Mouse (Mus musculus) layer of hippocampus, postnatal 10 days (tissue): ENCODE measurements around the gene Magi3. TPM values are rescaled to one million over a fixed set of nuclear protein-coding genes. Genes with fewer than 3 reads are reported as not detected.

ENCODE experiments used
- DNase-seq, 2 experiments: peaks; one replicate each; pipeline ENCODE4 v3.0.0; 2021; ENCODE audit warnings: low spot score in 2 of 2
- total RNA-seq, 2 experiments: library from RNA; stranded (reverse); gene quantifications; 2 replicates each; pipeline ENCODE4 v1.2.3; 2021

Magi3 gene
- total RNA-seq, 2 experiments from 2014 or later: 25.1 to 26.2 TPM

DNA sequence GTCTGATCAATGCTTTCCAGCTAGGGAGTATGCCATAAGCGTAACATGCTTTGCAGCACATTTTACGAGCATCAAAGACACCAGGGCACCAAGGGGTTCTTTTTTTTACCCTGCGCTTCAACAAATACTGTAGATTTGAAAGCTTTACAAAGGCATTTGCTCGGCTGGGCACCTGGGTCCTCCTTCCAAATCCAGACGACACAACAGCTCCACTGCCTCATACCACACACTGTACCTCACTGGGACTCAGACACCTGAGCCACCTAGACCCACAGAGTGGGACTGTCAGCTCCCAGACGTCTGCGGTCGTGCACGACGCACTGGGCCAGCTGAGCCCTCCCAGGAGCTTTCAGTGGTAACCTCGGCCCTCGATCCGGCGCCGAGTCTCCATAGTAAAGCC lies 1.2 kb downstream of the Magi3 start:
- peak; percentile 20 to 23 for DNase-seq

DNA sequence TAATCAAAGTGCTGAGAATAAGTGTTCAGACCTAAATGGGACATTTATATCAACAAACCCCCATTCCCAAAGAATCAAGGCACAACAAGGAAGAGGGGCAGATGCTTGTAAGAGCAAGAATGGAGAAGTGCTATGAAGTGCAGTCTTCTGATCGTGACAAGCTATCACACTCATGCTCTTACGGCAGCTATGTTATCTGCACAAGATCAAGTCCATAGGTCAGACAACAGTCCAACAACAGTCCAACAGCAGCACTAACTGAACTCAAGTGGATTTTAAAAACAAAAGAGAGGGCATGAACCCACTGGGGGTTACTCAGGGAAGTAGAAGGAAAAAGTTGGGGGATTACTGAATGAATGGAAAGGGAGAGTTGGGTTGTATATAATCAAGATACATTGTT lies 30.4 kb downstream of the Magi3 start:
- DNase-seq: no peak

DNA sequence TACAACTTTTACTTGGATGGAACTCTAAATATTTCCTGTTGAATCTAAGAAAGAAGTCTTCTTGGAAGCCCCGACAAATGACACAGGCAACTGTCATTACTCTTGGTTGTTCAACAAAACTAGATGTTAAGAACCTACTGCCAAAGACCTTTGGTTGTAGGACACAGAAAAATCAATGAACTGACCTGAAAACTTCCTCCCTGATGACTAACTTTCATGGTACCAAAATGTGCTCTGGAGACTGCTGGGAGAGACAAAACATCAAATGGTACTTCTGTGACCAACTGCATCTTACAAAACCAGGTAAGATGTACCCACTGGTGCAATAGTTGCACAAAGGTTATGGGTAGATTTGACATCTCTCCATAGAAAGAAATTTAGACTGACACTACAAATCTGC lies 30.9 kb downstream of the Magi3 start:
- DNase-seq: no peak

DNA sequence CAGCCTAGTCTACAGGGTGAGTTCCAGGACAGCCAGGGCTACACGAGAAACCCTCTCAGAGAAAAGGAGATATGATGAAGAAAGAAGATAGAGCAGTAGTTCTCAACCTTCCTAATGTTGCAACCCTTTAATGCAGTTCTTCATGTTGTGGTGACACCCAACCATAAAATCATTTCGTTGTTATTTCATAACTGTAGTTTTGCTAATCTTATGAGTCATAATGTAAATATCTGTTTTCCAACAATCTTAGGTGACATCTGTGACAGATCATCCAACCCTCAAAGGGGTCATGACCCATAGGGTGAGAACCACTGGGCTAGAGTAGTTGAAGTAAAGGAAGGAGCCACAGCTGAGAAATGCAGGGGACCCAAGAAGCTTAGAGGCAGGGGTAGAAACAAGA lies 35.9 kb downstream of the Magi3 start:
- DNase-seq: no peak

DNA sequence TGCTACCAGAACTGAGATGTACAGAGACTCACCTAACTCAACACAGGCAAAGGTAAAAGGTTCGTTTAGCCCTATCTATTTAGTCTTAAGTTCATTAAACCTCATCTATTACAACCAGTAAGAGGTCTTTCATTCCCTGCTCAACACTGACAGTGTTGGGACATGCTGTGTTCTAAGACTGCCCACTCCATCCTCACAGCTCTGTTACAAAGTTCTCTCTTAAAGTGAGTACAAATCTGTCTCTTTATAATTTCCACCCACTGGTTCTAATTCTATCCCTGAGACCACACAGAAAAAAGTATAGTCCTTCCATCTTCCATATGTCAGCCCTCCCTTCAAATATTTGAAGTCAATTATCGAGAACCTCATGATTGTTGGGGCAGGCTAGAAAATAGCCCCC lies 36.5 kb downstream of the Magi3 start:
- DNase-seq: no peak

DNA sequence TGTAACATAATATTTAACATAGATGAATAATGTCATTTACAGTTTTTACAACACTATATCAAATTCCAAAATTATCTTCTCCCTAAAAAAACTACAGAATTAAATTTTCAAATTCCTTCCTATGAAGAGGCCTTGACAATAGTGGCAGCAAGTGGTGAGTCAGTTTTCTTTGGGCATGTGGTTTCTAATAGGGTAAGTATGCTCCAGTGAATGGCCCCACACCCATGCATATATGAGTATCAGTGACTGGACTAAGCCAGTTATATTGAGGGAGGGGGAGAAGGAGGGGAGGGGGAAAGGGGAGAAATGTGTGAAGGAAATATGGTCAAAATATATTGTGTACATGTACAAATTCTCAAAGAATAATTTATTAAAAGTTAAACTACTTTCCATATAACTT lies 37.5 kb downstream of the Magi3 start:
- no peak for DNase-seq

DNA sequence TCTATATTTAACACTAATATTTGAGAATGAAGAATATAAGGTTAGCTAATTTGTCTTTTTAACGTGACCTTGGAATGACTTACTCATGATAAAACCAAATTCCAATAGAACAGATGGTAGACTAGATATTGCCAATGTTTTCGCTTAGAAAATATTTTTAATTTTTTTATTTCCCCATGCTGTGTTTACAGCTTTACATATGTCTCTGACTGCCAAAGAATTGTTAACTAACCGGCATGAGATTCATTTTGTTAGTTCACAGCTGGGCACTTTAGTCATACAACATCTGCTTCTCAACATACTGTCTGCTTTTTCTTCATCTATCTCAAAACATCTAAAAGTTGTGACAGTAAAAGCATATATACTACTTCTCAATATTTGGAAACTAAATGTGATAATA lies 58.8 kb downstream of the Magi3 start:
- DNase-seq: no peak

DNA sequence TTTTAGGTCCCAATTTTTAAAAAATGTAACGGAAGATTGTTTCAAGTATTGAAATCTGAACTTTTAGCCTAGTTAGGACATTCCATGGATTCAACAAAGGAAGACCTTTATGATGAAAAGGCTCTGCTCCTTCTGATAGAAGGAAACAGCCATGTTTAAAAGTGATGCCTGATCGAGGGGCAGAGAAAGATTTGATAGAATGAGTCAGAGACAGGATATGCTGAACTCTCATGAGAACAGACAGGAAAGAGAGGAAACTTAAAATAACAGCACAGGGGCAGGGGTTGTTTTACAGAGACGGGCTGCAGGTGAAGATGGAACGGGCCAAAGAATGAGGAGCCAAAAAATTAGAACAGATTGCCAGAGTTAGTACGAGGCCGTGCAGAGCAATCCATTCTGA lies 59.6 kb downstream of the Magi3 start:
- DNase-seq: no peak

DNA sequence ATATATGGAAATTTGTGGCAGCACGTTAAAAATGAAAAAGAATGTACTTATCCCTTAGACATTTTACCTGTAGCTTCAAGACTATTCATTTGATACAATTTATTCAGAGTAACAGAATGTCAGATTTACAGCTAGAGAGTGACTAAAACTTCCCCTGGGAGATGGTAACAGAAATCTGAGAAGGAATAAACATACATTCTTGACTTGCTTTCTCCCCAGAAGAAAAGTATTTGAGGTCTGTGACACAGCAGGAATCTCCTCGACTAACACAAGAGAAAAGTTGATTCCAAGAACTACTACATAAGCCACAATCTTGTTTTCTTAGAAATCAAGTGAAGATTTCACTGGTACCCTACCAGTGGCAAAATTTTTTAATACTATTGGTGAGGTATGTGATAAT lies 70.0 kb downstream of the Magi3 start:
- no peak for DNase-seq

DNA sequence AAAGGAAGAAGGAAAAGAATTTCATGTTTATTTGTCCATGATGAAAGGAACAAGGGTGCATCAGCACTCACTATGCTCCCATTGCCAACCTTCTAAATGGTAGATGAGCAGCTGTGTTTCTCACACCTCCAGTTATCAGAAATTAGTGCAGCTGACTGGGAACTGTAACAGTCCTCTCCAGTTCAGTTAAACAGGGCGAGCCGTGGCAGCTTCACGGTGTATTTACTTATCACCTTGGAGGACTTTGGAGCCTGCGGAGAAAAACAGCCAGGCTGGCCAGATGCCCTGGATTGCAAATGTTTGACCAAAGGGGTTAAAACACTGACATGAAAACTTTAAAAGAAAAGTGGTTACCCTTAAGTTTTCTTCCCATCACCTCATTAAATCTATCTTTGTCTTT lies 77.8 kb downstream of the Magi3 start:
- DNase-seq: no peak

DNA sequence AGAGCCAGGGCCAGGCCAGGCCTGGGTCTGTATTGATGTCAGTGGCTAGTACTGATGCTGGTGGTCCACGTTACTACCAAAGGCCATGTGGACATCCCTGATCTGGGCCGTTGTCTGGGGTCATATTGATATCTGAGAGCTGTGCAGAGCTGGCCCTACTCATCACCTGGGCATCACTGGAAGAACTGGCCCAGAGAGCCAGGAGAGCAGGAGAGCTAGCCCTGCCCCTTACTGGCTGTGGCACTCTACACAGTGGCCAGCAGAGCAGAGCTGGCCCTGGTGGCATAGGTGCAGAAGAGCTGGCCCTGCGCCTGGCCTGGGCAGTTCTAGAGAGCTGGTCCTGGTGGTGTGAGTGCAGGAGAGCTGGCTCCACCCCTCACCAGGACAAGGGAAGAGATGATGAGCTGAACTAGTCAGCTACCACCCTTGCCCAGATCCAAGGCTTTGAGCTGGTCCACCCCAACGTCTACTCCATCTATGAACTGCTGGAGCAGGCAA lies 81.2 kb downstream of the Magi3 start:
- no peak for DNase-seq

DNA sequence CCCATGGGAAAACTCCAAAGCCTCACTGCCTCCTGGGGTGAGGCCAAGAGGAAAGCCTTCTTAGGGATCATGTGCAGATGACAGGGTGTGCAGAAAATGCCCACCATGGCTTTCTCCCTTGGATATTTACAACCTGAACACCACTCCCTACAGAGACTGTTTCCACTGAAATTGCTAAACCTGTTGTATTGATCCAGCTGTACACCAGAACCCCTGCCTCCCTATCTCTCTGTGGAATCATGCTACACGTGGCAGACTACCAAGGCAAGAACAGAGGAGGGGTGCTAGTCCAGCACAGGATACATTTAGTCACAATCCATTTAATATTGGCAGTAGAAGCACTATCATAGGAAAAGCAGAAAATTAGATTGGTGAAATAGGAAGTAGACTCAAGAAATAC lies 94.5 kb downstream of the Magi3 start:
- DNase-seq: no peak

DNA sequence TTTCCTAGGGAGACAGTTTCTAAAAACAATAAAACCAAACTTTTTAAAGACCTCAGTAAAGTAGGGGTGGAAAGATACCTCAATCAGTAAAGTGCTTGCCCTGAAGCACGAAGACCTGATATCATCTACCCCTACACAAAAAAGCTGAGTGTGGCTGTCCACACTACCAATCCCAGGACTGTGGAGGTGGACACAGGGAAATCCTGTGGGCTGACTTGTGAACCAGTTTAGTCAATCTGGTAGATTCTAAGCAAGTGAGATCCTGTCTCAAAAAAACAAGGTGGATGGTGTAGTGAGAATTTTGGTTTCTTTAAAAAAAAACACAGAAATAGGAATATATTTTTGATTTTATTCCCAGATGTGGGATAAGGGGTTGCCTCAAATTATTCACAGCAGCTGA lies 96.3 kb downstream of the Magi3 start:
- no peak for DNase-seq

DNA sequence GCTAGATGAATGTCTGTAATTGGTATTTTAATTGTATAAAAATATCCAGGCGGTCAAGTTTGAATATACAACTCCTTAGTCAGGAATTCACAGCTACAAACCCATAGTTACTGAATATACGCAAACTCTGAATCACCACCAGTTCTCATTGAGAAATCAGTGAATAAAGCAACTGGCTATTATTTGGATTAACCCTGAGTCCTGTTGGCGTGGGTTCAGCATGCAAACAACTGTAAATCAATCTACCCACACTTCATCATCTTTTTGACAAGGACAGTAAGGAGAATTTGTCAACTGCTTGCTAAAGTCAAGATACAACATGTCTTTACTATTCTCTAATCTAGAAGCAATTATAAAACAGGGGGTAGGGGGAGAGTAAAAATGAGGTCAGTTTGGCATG lies 110.7 kb downstream of the Magi3 start:
- no peak for DNase-seq

DNA sequence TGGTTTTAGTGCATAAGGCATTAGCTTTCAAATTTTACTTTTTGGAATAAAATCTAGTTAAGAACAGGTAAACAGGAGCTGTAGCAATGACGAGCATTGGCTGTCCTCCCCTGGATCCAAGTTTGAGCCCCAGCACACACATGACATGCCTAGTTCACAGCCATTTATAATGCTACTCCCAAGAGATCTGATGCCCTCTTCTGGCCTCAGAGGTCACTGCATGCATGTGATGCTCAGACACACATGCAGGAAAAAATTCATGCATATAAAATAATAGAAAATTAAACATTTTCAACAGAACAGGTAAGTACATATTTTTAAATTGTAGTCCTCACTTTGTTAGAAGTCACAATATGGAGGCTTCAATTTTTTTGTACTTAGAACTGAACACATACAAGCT lies 115.2 kb downstream of the Magi3 start:
- DNase-seq: peak; percentile 59 to 62

DNA sequence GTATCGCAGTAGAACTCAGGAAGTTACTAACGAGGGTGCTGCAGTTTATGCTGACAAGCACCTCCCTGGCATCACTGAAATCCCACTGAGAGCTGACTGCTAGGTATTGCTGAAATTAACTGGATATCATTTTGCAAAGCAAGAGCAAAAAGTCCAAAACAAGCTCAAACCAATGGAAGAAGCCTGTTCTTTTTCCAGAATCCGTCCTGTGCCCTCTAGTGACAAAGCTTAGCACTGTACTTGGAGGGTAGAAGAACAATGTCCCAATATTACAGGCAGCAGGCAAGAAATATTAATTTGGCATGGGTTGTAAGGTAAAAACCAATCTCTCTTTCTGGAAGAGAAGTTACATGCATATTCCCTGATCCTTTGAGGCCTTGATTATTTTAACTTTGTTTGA lies 118.5 kb downstream of the Magi3 start:
- DNase-seq: peak in 1 of 2 experiments; percentile 16

DNA sequence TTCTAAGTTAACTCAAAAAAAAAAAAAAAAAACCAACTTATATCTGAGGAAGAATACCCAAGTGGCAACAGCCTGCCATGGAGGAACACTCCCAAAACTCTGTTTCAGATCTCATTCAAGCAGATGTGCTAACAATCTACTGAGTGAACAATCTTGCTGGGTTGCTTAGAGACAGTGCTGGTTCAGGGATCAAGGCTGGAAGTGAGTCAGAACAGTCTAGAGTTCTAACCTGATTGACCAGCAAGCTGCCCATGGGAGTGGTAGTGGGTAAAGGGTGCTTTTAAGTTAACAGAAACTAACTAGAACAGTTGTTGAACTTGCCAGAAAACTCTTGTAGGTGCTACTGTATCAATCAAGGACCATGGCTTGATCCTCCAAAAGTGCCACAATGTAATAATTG lies 118.9 kb downstream of the Magi3 start:
- DNase-seq: no peak

DNA sequence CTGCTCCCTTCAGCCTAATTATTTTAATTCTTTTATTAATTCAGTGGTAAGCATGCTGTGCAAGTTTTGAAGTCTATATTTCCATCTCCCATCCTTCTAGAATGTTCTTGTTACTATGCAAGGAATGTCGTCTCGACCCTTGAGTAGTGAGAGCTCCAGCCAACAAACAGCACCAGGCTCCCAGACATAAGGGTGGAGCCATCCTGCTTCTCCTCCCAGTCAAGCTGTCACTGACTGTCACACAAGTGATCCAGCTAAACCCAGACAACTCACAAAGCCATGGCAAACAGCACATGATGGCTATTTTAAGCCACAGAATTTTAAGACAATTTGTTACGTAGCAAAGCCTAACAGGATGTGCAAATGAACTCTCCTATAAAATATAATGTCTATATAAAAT lies 124.2 kb downstream of the Magi3 start:
- DNase-seq: no peak

DNA sequence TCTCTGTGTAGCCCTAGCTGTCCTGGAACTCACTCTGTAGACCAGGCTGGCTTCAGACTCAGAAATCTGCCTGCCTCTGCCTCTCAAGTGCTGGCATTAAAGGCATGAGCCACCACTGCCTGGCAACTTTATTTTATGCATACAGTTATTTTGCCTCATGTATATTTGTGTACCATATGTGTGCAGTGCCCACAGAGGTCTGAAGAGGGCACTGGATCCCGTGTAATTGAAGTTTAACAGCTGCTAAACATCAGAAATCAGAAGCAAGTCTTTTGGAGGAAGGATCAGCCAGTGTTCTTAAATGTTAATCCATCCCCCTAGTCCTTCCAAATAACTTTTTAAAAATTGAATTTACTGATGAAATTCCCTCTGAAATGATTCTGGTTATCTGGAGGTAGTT lies 125.5 kb downstream of the Magi3 start:
- DNase-seq: no peak

DNA sequence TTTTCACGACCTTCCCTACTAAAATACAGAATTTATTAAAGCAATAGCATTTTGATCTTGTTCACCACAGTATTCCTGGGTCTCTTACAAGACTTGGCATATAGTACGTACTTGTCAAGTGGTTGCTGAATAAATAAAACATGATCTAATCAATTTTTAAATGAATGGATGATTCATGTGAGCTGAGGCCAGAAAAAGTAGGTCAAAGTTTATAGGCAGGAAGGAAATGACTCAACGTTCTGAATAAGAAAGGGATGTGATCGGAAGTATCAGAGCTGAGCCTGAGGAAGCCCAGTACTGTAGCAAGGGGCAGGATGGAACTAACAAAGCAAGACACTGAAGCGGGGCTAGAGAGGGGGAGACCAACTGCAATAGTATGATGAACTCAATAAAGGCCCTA lies 127.4 kb downstream of the Magi3 start:
- no peak for DNase-seq

DNA sequence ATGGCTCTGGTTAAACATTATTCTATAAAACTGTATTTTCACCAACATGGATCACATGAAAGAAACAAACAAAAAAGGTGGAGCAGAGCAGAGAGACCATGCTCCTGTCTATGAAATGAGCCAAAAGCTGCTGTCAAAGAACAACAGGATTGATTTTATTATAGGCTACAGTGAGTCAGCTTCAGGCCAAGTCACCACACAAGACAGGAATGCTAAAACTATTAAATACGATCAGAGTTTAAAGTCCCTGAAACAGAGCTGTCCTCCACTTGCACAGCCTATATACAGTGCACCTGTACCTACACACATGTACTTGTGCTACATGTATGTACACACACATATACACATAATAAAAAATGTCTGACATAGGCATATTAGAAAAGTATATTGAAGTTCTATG lies 138.1 kb downstream of the Magi3 start:
- DNase-seq: no peak

DNA sequence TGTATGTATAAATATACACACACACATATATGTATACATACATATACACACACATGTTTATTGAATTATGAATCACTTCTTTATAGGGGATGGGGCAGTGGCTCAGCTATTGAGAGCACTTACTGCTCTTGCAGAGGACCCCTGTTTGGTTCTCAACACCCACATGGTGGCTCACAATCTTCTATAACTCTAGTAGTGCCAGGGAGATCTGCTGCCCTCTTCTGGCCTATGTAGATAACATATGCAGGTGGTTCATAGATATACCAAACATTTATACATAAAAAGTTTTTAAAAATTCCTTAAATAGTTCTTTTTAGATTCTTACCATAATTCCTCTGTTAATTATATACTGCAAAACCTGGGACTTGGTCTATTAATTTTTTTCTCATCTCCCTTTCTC lies 141.4 kb downstream of the Magi3 start:
- no peak for DNase-seq

DNA sequence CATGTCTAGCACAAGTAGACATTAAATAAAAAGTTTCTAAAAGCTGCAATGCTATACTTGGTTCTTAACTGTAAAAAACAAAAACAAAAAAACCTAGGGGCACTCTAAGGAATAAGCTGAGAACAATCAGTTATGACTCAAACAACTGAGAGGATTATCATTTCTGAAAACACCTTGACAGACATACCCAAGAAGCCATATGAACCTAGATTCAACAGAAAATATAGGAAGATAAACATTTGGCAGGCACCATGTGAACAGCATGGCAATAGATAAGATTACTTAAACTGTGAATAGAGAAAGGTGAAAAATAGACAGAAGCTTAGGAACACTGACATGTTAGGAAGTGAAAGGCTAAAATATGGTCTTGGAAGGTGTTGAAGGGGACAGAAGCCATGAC lies 150.8 kb downstream of the Magi3 start:
- DNase-seq: no peak

DNA sequence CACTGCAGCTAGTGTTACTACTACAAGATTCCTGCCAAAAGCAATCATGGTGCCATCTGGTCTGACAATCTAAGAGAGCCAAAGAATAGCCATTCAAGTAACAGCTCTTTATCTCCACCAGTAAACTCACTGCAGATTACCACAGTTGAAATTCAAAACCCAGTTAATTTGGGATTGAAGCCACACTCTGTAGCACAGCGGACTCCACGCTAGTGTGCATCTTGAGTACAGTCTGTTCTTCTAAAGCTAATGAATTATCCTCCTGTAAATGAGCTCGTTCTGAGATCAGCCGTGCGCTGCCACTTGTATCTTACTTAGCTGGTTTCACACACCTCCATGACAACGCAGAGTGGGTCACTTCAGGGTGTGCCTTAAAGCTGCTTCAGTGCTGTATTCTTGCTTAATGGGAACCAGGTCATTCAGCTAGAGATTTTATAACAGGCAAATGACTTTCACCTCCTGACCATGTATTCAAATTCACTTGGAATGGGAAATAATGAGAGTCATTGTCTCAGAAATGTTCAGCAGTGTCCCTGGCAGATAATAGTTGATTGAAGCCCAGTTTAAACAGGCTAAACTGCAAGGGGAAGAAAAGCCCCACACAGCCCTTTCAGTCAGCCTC lies 161.1 kb downstream of the Magi3 start:
- DNase-seq: peak; percentile 38 to 41
